Mouse (Mus musculus) left cerebral cortex, adult 2 months (tissue): Measurements from ENCODE around the gene Arl4d. TPM values are rescaled to one million over a fixed set of nuclear protein-coding genes. Genes with fewer than 3 reads are reported as not detected.

Experiments
- DNase-seq, 2 experiments: peaks; one replicate each; pipeline ENCODE4 v3.0.0; 2021 to 2022; ENCODE audit warnings: low spot score in 2 of 2, mixed read lengths in 1 of 2; ENCODE audit errors: extremely low spot score in 1 of 2
- H3K27ac ChIP-seq: fragments of 200-600 bp; 2 replicates; pipeline ENCODE4 v1.8.1; 2022
- H3K4me3 ChIP-seq: fragments of 200-600 bp; 2 replicates; pipeline ENCODE4 v1.8.1; 2022
- CTCF ChIP-seq: fragments of 200-600 bp; IDR thresholded peaks from 2 replicates; pipeline ENCODE4 v1.8.1; 2022; ENCODE audit warnings: antibody characterized with exemption, mild to moderate bottlenecking, moderate library complexity
- intact Hi-C: fragments of 180-260 bp; cut with DNase I; formaldehyde crosslinking; loops from one replicate; pipeline ENCODE4 v1.15.1; 2025
- total RNA-seq, 2 experiments: library from RNA; stranded (reverse); gene quantifications; 2 replicates each; pipeline ENCODE4 v1.2.3; 2021

Gene Arl4d
- total RNA-seq, 2 experiments from 2014 or later: 33.5 to 50.4 TPM

DNA sequence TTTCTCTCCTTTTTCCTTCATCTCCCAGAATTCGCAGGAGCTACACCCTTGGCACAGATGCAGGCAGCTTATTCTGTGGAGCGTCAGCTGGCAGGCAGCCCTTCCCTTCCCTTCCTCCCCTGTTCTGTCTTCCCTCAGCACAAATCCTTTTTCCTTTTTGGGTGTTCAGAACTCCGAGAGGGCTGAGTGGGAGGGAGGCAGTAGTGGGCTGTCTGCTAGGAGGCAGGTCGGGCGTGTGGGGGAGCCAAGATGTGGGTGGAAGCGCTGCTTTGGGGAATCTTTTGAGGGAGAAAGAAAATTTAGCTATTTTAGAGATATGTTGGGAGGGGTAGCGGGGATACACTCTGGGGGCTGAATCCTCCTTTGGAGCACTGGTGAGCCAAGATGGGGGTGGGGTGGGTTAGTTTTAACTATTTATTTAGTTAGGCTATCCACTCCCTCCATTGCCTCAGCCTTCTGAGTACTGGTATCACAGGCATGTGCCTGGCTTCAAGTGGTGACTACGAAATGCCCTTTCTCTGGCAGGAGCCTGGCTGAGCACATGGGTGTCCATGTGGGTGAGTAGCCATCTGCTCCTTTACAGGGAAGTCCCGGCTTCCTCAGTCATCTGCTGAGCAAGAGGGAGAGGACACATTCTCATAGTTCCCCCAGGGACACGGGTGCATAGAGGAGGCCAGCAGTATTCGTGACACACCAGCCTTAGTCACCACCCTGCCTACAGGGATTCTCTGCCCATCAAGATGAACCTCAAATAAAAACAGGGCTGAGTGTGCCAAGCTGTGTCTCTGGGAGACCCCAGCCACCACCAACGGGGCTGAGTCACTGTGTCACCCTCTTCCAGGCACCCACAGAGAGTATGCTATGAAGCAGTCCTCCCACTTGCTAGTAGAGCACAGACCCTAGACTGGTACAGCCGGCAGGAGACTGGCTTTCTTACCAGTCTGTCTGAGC is 22.3 kb downstream of the Arl4d start:
- intact Hi-C loops: loop anchor here (1.0 to 2.0 kb wide), 3 partner anchors 14 to 45 kb away; partner anchors contain the start of gene Dhx8
- DNase-seq: peak; percentile 83 to 86
- peak overlapping the region; percentile 82 for H3K27ac ChIP-seq
- no peak overlapping the region for H3K4me3 ChIP-seq
- no peak for TF ChIP-seq CTCF

DNA sequence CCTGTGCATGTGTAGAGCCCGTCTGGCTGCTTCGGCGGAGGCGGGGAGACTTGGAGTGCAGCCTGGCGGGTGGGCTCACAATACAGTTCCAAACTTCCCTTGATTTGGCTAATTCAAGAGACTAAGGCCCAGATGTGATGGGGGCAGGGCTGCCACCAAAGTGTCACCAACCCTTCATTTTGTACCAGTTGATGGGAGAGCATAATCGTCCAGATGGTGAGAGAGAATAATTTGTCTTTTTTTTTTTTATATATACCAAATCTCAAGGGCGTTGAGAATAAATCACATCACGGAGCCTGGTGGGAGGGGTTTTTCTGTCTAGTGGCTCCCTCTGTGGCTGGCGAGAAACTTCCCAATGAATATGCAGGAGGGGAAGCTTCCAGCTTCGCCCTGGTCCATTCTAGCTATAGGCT is 24.4 kb downstream of the Arl4d start:
- H3K27ac ChIP-seq: peak overlapping the region; percentile 64
- peak; percentile 44 to 65 for DNase-seq
- H3K4me3 ChIP-seq: no peak overlapping the region
- intact Hi-C loops: loop anchor here (2.0 kb wide), 1 partner anchor 43 kb away; the partner anchor contains the start of gene Dhx8
- no peak; the same call in none of the 2 replicates for TF ChIP-seq CTCF

DNA sequence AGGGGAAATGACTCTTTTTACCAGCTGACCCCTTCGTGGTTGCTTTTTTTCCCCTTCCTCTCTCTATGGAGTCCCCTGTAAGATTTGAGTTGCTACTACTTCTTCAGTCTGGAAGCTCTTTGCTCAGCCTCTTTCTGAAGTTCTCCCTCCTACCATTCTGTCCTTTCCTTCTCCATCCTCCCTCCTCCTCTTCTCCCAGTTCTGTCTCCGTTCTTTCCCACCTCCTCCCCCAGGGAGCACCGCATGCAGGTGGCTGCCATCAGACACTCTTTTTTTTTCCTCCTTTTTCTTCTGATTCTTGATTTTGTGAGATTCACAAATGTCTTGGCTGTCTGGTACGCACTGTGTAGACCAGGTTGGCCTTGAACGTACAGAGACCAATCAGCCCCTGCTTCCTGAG is 25.0 kb downstream of the Arl4d start:
- no peak for DNase-seq
- intact Hi-C loops: no loop called here
- TF ChIP-seq CTCF: no peak
- Histone ChIP-seq H3K27ac (peak overlapping the region; percentile 64), H3K4me3 (no peak overlapping the region)

GRCm38 (mm10) chr11:101695906-101696661 is 30.7 kb downstream of the Arl4d start:
- Histone ChIP-seq H3K4me3 (peak overlapping the region; percentile 27; the same call in 1 of the 2 replicates), H3K27ac (peak overlapping the region; percentile 44)
- TF ChIP-seq CTCF: no peak
- intact Hi-C loops: no loop called here
- peak in 1 of 2 experiments; percentile 25 for DNase-seq

DNA sequence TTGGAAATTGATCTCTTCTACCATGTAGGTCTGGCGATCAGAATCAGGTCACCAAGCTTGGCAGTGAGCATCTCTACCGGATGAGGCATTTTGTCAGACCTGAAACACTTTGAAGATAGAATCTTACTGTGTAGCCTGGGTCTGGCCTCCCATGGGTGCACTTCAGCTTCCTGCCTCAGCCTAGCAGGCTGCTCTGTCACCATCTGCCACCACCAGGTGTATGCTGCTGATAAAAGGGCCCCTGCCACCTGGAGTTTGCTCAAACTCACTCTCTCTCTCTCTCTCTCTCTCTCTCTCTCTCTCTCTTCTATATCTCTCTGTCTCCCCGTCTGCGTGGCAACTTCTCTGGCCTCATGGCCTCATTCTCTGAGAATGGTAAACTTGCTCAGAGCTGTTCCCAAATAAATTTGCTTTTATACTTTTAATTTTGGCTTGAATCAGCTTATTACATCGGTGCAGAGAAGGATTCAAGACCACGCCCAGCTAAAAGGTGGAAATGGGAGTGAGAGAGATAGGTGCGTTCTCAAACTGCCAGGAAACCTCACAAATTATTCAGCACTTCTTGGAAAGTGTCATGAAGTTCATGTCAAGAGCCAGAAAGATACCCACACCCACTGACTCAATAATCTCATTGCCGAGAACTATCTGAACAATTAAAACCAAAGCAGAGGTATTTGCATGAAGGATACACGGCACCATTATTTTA is 32.0 kb downstream of the Arl4d start:
- DNase-seq: no peak
- Histone ChIP-seq H3K27ac (no peak overlapping the region), H3K4me3 (no peak overlapping the region)
- intact Hi-C loops: no loop called here
- no peak for TF ChIP-seq CTCF

DNA sequence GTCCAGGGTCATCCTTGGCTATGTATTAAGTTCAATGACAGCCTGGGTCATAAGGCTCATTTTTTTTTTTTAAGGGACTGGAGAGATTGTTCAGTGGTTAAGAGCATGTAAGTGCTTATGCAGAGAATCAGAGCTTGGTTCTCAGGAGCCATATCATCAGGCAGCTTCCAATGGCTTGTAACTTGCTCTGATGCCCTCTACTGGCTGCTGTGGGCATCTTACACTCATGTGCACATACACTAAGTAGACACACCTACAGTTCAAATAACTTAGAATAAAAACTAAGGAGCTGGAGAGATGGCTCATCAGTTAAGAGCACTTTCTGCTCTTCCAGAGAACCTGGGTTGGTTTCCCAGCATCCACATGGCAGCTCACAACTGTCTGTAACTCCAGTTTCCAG is 32.8 kb downstream of the Arl4d start:
- intact Hi-C loops: no loop called here
- no peak; the same call in 1 of the 2 replicates for TF ChIP-seq CTCF
- no peak overlapping the region for H3K27ac ChIP-seq

DNA sequence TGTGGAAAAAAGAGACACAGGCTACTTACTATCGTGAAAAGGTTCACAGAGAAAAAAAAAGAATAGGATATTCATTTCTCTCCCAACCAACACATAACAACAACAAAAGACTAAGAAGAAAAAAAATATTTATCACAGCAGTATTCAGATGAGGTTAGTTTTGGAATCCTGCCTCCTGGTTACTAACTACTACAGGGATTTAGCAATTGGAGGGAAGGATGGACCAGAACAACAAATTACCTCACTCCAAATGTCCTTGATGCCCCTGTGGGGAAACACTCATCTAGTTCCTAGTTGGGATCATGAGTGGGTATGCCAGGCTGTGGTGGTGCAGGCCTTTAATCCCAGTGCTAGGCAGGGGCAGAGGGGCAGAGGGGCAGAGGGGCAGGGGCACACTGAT is 34.2 kb downstream of the Arl4d start:
- Histone ChIP-seq H3K4me3 (no peak overlapping the region), H3K27ac (no peak overlapping the region; the same call in 1 of the 2 replicates)
- TF ChIP-seq CTCF: no peak
- no peak for DNase-seq
- intact Hi-C loops: no loop called here

More for the DNA sequence above, 32.8 kb downstream of the Arl4d start:
- H3K4me3 ChIP-seq: no peak overlapping the region
- no peak for DNase-seq

- intact Hi-C loops: loop anchor here (2.0 kb wide), 1 partner anchor 35 kb away; the partner anchor contains the start of gene Arl4d
- Histone ChIP-seq H3K4me3 (no peak overlapping the region), H3K27ac (peak overlapping the region; percentile 66)
- no peak for DNase-seq
- TF ChIP-seq CTCF: no peak
Measured at GRCm38 (mm10) chr11:101699991-101700390, 34.6 kb downstream of the Arl4d start.

DNA sequence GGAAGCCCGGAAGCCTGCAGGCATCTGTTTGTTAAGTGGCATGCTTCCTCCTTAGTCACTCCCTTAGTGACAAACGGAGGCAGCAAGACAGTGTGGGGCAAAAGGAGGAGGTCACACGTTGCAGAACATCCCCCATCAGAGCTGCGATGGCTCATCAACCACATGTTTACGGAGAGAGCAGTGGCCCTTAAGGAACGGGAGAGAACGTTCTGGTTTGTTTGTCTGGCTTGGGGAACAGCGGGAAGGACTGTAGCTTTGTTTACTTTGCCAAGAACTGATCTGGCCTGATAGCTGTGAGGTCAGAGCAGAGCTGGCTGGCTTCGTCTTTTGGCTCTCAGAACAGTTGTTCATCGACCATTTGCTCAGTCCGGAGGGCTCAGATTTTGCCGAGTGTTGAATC is 35.1 kb downstream of the Arl4d start:
- Histone ChIP-seq H3K4me3 (no peak overlapping the region), H3K27ac (peak overlapping the region; percentile 66)
- intact Hi-C loops: loop anchor here (2.0 kb wide), 1 partner anchor 36 kb away; the partner anchor contains the start of gene Arl4d
- TF ChIP-seq CTCF: no peak
- no peak for DNase-seq

DNA sequence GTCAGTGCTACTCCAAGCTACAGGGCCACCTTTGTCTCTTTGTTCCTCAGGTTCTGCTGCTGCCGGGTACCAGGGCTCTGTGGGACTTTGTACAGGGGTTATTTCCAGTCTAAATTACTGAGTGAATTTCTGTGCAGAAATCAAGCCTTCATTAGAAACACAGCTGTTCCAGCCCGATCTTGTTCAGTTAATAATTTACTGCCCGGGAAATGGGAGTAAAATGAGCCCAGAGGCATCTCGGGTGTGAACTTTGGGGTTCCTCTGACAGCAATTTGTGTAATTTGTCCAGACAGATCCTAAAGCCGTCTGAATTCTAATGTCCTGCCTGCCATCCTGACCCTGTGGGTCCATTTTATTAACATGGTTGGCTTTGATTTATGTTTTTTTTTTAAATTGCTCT is 38.7 kb downstream of the Arl4d start:
- TF ChIP-seq CTCF: no peak
- Histone ChIP-seq H3K4me3 (no peak overlapping the region), H3K27ac (no peak overlapping the region)
- no peak for DNase-seq
- intact Hi-C loops: no loop called here

GRCm38 (mm10) chr11:101706764-101707448 is 41.6 kb downstream of the Arl4d start:
- TF ChIP-seq CTCF: no peak
- intact Hi-C loops: no loop called here
- no peak for DNase-seq

More at GRCm38 (mm10) chr11:101706764-101707448, 41.6 kb downstream of the Arl4d start:
- Histone ChIP-seq H3K27ac (no peak overlapping the region), H3K4me3 (no peak overlapping the region)
